Mouse (Mus musculus) forebrain, embryonic 12.5 days (tissue): ENCODE measurements around the gene Vps50. TPM values are rescaled to one million over a fixed set of nuclear protein-coding genes. Genes with fewer than 3 reads are reported as not detected.

Experiments
- ATAC-seq: fragments of 200-750 bp; cut with Nextera tagmentation; 2 replicates; pipeline ENCODE4 v1.8.0; 2017; ENCODE audit warnings: moderate TSS enrichment; ENCODE audit not compliant: low FRiP score
- H3K27ac ChIP-seq: fragments of 300-500 bp; sonication (generic); 2 replicates; pipeline ENCODE4 v1.5.1; 2016; ENCODE audit warnings: mild to moderate bottlenecking
- H3K27me3 ChIP-seq: fragments of 300-500 bp; sonication (generic); 2 replicates; pipeline ENCODE4 v1.6.1; 2016; ENCODE audit warnings: mild to moderate bottlenecking
- H3K36me3 ChIP-seq: fragments of 300-500 bp; sonication (generic); replicated peaks from 2 replicates; pipeline ENCODE4 v1.6.1; 2016; ENCODE audit warnings: mild to moderate bottlenecking
- H3K4me1 ChIP-seq: fragments of 300-500 bp; sonication (generic); 2 replicates; pipeline ENCODE4 v1.6.1; 2016
- H3K4me2 ChIP-seq: fragments of 300-500 bp; sonication (generic); 2 replicates; pipeline ENCODE4 v1.6.1; 2016; ENCODE audit warnings: mild to moderate bottlenecking, moderate library complexity
- H3K4me3 ChIP-seq: fragments of 300-500 bp; sonication (generic); replicated peaks from 2 replicates; pipeline ENCODE4 v1.5.1; 2016; ENCODE audit warnings: mild to moderate bottlenecking
- H3K9ac ChIP-seq: fragments of 300-500 bp; sonication (generic); 2 replicates; pipeline ENCODE4 v1.6.1; 2016; ENCODE audit warnings: mild to moderate bottlenecking
- H3K9me3 ChIP-seq: fragments of 300-500 bp; sonication (generic); 2 replicates; pipeline ENCODE4 v1.6.1; 2016
- WGBS: fragments of 180-500 bp; shearing (Covaris S2); methylation state at CpG from one replicate; pipeline ENCODE4 v1.1.7; 2016; 5-methylcytosine and 5-hydroxymethylcytosine counted together
- polyA plus RNA-seq: library from polyadenylated mRNA; unstranded; fragments of >200 nt; fragmentation: Nextera tagmentation; extraction: Ambion mirVana; gene quantifications from 2 replicates; pipeline ENCODE4 v1.2.1, GENCODE M21; 2016

Vps50 gene
- 47.1 and 48.1 TPM in 2 replicates for polyA plus RNA-seq

DNA sequence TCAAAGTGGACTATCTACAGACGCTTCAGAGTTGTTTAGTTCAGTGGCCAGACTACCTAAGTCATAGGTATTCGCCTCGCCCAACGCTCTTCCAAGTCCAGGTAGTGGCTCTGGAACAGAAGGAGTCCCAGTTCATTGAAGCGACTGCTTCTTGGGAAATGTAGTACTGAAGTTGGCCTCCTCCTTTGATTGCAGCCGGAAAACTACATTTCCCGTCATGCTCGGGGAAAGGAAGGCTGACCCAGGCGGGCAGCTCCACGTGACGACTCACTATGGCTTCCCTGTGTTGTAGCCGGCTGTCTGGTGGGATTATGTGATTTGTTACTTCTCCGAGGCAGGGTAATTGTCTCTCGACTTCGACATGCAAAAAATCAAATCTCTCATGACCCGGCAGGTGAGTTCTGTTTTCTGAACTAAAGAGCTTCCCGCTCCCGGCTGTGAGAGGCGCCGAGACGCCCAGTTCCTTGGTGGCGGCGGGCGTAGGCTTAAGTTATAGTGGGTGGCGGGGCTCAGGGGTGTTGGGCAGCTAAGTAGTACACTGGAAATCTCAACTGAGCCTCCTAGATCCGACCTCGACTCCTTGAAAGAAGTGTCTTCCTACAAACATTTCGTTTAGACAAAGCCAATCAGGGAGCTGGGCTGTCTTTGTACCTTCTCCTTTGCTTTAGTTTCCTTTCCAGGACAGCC is at the start of gene Vps50, which contains the start of gene Hepacam2:
Gene Vps50, plus strand, starts transcription at position 221 of the 687 bp plus-strand sequence.
Gene Hepacam2, minus strand, starts transcription at position 137 of the 687 bp plus-strand sequence.
- WGBS: 1% methylated on average over 28 of the region's 28 CpGs
- ATAC-seq: peak; percentile 99
- 0 out of 2 replicates have a peak within 1 kb of the TSS, but pooled peaks have one; percentile 5 for H3K27ac ChIP-seq

DNA sequence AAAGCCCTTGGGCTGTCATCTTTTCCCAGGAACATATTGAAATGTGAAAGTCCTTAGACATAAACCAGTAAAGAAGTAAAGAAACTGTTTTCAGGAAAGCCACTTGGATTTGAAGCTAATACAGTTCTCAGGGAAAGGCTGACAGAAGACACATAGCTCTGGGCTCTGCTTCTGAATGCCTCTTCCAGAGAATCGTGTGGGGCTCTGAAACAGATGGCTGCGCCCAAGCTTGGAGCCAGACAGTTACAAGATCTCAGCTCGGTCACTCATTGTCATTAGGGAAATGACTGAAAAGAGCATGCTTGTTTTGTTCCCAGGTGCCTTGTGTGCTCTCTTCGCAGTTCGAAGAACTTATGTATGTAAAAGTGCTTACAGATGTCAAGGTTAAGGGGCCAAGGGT is 43.8 kb upstream of the Vps50 start:
- H3K4me3 ChIP-seq: no peak overlapping the region
- H3K27me3 ChIP-seq: no peaks in the 10 kb centered on the region
- no peak overlapping the region for H3K27ac ChIP-seq
- WGBS: 64% methylated on average over 5 of the region's 5 CpGs
- H3K9ac ChIP-seq: no peak overlapping the region
- H3K9me3 ChIP-seq: no peaks in the 10 kb centered on the region
- no peak overlapping the region for H3K4me2 ChIP-seq
- H3K4me1 ChIP-seq: no peaks in the 10 kb centered on the region
- ATAC-seq: no peak
- no peaks in the 10 kb centered on the region for H3K36me3 ChIP-seq

More for the DNA sequence above, at the start of gene Vps50, which contains the start of gene Hepacam2:
- no peaks in the 10 kb centered on the region for H3K27me3 ChIP-seq
- H3K4me2 ChIP-seq: peak within 1 kb of the TSS; percentile 92
- H3K9me3 ChIP-seq: no peaks in the 10 kb centered on the region
- H3K4me1 ChIP-seq: peaks cover 8% of the 10 kb centered on the region
- no peaks in the 10 kb centered on the region for H3K36me3 ChIP-seq
- peak within 1 kb of the TSS; percentile 74 for H3K4me3 ChIP-seq
- peak within 1 kb of the TSS; percentile 67 for H3K9ac ChIP-seq

- no peak overlapping the region for H3K9ac ChIP-seq
- H3K4me3 ChIP-seq: no peak overlapping the region
- no peaks in the 10 kb centered on the region for H3K9me3 ChIP-seq
- WGBS: 72% methylated on average over 11 of the region's 11 CpGs
- H3K36me3 ChIP-seq: no peaks in the 10 kb centered on the region
- H3K27ac ChIP-seq: no peak overlapping the region
- no peaks in the 10 kb centered on the region for H3K27me3 ChIP-seq
- ATAC-seq: no peak
- no peak overlapping the region for H3K4me2 ChIP-seq
- no peaks in the 10 kb centered on the region for H3K4me1 ChIP-seq
Measured at GRCm38 (mm10) chr6:3455944-3456536, 42.1 kb upstream of the Vps50 start.

- no peak overlapping the region for H3K4me2 ChIP-seq
- WGBS: 76% methylated on average over 6 of the region's 6 CpGs
Measured at GRCm38 (mm10) chr6:3463026-3463425, 35.2 kb upstream of the Vps50 start.

DNA sequence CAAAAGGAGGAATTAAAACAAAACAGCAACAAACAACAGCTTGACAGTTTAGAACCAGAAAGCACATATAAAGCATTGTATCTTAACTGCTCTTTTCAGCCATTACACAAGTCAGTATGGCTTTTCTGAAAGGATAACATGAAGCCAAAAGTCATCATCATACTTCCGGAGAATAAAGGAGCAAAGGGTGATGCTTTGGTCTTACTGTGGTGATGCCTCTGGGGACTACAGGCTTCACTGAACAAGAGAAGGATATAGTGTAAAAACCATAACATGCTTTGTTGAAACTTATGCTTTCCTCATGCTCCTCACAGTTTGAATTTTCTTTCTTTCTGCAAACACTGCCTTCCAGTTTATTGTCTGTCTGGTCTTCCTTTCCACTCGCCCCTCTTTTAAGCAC is 34.6 kb upstream of the Vps50 start:
- Histone ChIP-seq H3K9me3 (no peaks in the 10 kb centered on the region), H3K36me3 (no peaks in the 10 kb centered on the region), H3K27me3 (no peaks in the 10 kb centered on the region), H3K4me3 (no peak overlapping the region), H3K4me1 (no peaks in the 10 kb centered on the region), H3K9ac (no peak overlapping the region), H3K4me2 (no peak overlapping the region), H3K27ac (no peak overlapping the region)
- no peak for ATAC-seq
- 92% methylated on average over 2 of the region's 2 CpGs for WGBS

More at GRCm38 (mm10) chr6:3463026-3463425, 35.2 kb upstream of the Vps50 start:
- H3K4me3 ChIP-seq: no peak overlapping the region
- H3K4me1 ChIP-seq: no peaks in the 10 kb centered on the region
- H3K9ac ChIP-seq: no peak overlapping the region
- H3K9me3 ChIP-seq: no peaks in the 10 kb centered on the region
- no peaks in the 10 kb centered on the region for H3K27me3 ChIP-seq
- no peak overlapping the region for H3K27ac ChIP-seq
- no peaks in the 10 kb centered on the region for H3K36me3 ChIP-seq
- no peak for ATAC-seq

GRCm38 (mm10) chr6:3468627-3469026 is 29.6 kb upstream of the Vps50 start:
- no peaks in the 10 kb centered on the region for H3K27me3 ChIP-seq
- WGBS: 54% methylated on average over 1 of the region's 1 CpGs

DNA sequence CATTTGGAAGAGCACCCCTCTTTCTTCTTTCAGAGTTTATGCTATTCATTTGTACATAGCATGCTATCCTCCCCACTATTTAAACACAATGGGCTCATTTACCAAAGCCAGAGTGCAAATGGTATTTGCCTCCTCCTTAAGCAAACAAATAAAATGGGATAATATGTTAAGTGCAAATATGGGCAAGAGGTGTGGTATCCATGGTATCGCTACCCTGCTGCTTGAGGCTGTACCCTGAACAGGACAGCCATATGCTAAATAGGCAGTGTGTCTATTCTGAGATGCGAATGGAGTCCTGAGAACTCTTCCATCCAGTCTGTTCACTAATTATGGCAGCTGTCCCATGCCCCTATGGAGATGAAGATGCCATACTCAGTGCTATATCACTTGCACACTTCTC is 27.5 kb upstream of the Vps50 start:
- H3K9ac ChIP-seq: no peak overlapping the region
- H3K4me2 ChIP-seq: no peak overlapping the region
- H3K36me3 ChIP-seq: no peaks in the 10 kb centered on the region
- ATAC-seq: no peak
- no peaks in the 10 kb centered on the region for H3K27me3 ChIP-seq
- no peak overlapping the region for H3K4me3 ChIP-seq
- no peaks in the 10 kb centered on the region for H3K9me3 ChIP-seq
- H3K27ac ChIP-seq: no peak overlapping the region
- WGBS: 79% methylated on average over 2 of the region's 2 CpGs
- no peaks in the 10 kb centered on the region for H3K4me1 ChIP-seq

More at GRCm38 (mm10) chr6:3468627-3469026, 29.6 kb upstream of the Vps50 start:
- Histone ChIP-seq H3K4me3 (no peak overlapping the region), H3K4me1 (no peaks in the 10 kb centered on the region), H3K9me3 (no peaks in the 10 kb centered on the region), H3K36me3 (no peaks in the 10 kb centered on the region), H3K9ac (no peak overlapping the region), H3K4me2 (no peak overlapping the region), H3K27ac (no peak overlapping the region)
- no peak for ATAC-seq

- H3K9me3 ChIP-seq: no peaks in the 10 kb centered on the region
- no peaks in the 10 kb centered on the region for H3K4me1 ChIP-seq
- no peak for ATAC-seq
- H3K36me3 ChIP-seq: no peaks in the 10 kb centered on the region
- no peak overlapping the region for H3K27ac ChIP-seq
- H3K9ac ChIP-seq: no peak overlapping the region
- no peak overlapping the region for H3K4me3 ChIP-seq
- no peaks in the 10 kb centered on the region for H3K27me3 ChIP-seq
- no peak overlapping the region for H3K4me2 ChIP-seq
- WGBS: 59% methylated on average over 2 of the region's 2 CpGs
Measured at GRCm38 (mm10) chr6:3476299-3476698, 21.9 kb upstream of the Vps50 start.

GRCm38 (mm10) chr6:3479853-3480252 is 18.3 kb upstream of the Vps50 start:
- H3K4me2 ChIP-seq: no peak overlapping the region
- H3K27ac ChIP-seq: no peak overlapping the region
- H3K36me3 ChIP-seq: no peaks in the 10 kb centered on the region
- H3K4me3 ChIP-seq: no peak overlapping the region
- H3K27me3 ChIP-seq: no peaks in the 10 kb centered on the region
- ATAC-seq: no peak
- H3K9ac ChIP-seq: no peak overlapping the region
- 67% methylated on average over 5 of the region's 5 CpGs for WGBS
- H3K9me3 ChIP-seq: no peaks in the 10 kb centered on the region
- H3K4me1 ChIP-seq: no peaks in the 10 kb centered on the region

- ATAC-seq: no peak
- Histone ChIP-seq H3K27me3 (no peaks in the 10 kb centered on the region), H3K36me3 (no peaks in the 10 kb centered on the region), H3K4me2 (no peak overlapping the region), H3K9ac (no peak overlapping the region), H3K4me1 (no peaks in the 10 kb centered on the region), H3K9me3 (no peaks in the 10 kb centered on the region), H3K4me3 (no peak overlapping the region), H3K27ac (no peak overlapping the region)
- 86% methylated on average over 3 of the region's 3 CpGs for WGBS
Measured at GRCm38 (mm10) chr6:3481705-3482104, 16.5 kb upstream of the Vps50 start.

DNA sequence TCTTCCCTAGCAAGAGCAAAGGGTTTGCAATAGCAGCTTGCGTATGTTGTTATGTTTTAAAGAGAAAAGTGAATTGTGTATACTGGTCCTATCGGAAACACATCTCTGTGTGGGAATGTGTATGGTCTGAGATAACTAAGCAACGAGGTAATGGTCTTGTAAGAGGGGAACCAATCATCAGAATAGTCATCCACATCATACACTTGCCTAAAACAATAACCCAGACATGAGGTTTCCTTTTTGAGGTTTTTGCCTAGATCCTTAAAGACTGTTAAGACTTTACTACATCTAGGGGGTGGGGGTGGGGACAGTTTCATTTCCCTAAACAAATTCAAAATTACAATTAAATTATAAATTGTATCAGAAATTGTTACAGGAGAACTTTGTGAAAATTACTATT is 13.0 kb upstream of the Vps50 start:
- no peak overlapping the region for H3K4me2 ChIP-seq
- no peak for ATAC-seq
- H3K4me3 ChIP-seq: no peak overlapping the region
- H3K4me1 ChIP-seq: no peaks in the 10 kb centered on the region
- no peak overlapping the region for H3K9ac ChIP-seq
- no peak overlapping the region for H3K27ac ChIP-seq
- 87% methylated on average over 3 of the region's 3 CpGs for WGBS
- H3K36me3 ChIP-seq: no peaks in the 10 kb centered on the region
- H3K27me3 ChIP-seq: no peaks in the 10 kb centered on the region
- H3K9me3 ChIP-seq: no peaks in the 10 kb centered on the region

DNA sequence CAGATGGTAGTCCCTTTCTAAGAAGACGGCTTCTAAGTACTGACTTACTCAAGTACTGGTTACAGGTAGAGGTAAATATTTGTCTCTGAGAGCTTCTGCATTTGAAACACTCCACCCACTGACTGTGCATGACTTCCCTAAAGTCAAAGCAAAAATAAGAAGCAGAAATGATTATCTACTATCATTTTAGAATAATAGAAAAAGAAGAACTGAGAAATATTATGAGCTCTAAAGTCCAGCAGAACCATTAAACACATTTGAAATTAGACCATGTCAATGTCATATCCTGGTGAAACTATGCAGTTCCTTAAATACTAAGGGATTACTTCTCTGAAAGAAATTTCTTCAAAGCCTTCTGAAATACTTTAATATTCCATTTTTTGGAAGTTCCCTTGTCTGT is 10.8 kb upstream of the Vps50 start:
- no peaks in the 10 kb centered on the region for H3K4me1 ChIP-seq
- H3K4me3 ChIP-seq: no peak overlapping the region
- 81% methylated on average over 1 of the region's 1 CpGs for WGBS
- no peaks in the 10 kb centered on the region for H3K27me3 ChIP-seq
- no peak overlapping the region for H3K27ac ChIP-seq
- ATAC-seq: no peak
- no peak overlapping the region for H3K4me2 ChIP-seq
- no peaks in the 10 kb centered on the region for H3K36me3 ChIP-seq
- no peak overlapping the region for H3K9ac ChIP-seq
- H3K9me3 ChIP-seq: no peaks in the 10 kb centered on the region

DNA sequence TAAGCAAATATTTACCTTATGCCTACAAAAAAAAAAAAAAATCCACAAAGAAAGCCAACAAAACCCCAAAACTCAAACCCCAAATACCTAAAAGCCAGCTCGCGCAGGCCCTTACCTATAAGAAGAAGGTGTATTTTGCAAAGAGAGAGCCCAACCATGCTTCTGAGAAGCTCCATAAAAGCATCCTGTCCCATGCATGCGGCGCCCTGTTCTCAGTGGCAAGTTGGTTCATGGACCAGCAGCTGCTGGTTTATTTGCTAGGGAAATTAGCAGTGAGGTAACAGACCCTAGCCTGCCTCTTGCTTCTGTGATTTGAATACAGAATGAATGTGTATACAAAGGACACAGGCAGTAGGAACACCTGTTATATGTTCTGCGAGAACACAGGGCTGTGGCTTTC is 3.9 kb upstream of the Vps50 start:
- Histone ChIP-seq H3K27me3 (no peaks in the 10 kb centered on the region), H3K36me3 (no peaks in the 10 kb centered on the region), H3K9me3 (no peaks in the 10 kb centered on the region), H3K27ac (no peak overlapping the region), H3K4me3 (no peak overlapping the region), H3K4me1 (0 out of 2 replicates have a peak, but pooled peaks cover 3% of the 10 kb centered on the region), H3K9ac (no peak overlapping the region), H3K4me2 (no peak overlapping the region)
- WGBS: 83% methylated on average over 5 of the region's 5 CpGs
- no peak for ATAC-seq
